Mouse (Mus musculus) thymus, postnatal 25 days (tissue): ENCODE measurements at regions not wholly inside any gene's neighbourhood (a gene's known extent, or its start where the extent isn't known, plus 50 kb on each side); places are given as distances from the start of the nearest gene placed in this dataset.

Experiments
- DNase-seq: peaks from one replicate; pipeline ENCODE4 v3.0.0; 2022

GRCm38 (mm10) chr2:12697209-12697608 is 226.6 kb upstream of the Pter start:
- no peak for DNase-seq

GRCm38 (mm10) chr2:12699331-12699730 is 224.5 kb upstream of the Pter start:
- no peak for DNase-seq

GRCm38 (mm10) chr2:12707514-12707913 is 216.3 kb upstream of the Pter start:
- no peak for DNase-seq

- peak; percentile 25 for DNase-seq
These were observed 214.5 kb upstream of the Pter start for GRCm38 (mm10) chr2:12709156-12709923.

GRCm38 (mm10) chr2:12709924-12710240 is 214.0 kb upstream of the Pter start:
- DNase-seq, result no peak

- DNase-seq, result no peak
These were observed 207.5 kb upstream of the Pter start for GRCm38 (mm10) chr2:12716124-12717012.

GRCm38 (mm10) chr2:12729251-12729650 is 194.6 kb upstream of the Pter start:
- DNase-seq, result no peak

GRCm38 (mm10) chr2:12737140-12737539 is 186.7 kb upstream of the Pter start:
- DNase-seq, result no peak

- DNase-seq, result no peak
These were observed 177.0 kb upstream of the Pter start for GRCm38 (mm10) chr2:12746856-12747255.

GRCm38 (mm10) chr2:12758816-12759215 is 165.0 kb upstream of the Pter start:
- DNase-seq, result no peak

GRCm38 (mm10) chr2:12759931-12760330 is 163.9 kb upstream of the Pter start:
- DNase-seq, result no peak

- DNase-seq, result no peak
These were observed 162.4 kb upstream of the Pter start for GRCm38 (mm10) chr2:12761461-12761860.

GRCm38 (mm10) chr2:12764510-12764909 is 159.3 kb upstream of the Pter start:
- no peak for DNase-seq

GRCm38 (mm10) chr2:12765336-12765735 is 158.5 kb upstream of the Pter start:
- no peak for DNase-seq

GRCm38 (mm10) chr2:12776866-12777265 is 147.0 kb upstream of the Pter start:
- DNase-seq, result no peak

GRCm38 (mm10) chr2:12777696-12778095 is 146.1 kb upstream of the Pter start:
- no peak for DNase-seq

GRCm38 (mm10) chr2:12792596-12792995 is 131.2 kb upstream of the Pter start:
- no peak for DNase-seq

GRCm38 (mm10) chr2:12797615-12798169 is 126.1 kb upstream of the Pter start:
- DNase-seq, result no peak

GRCm38 (mm10) chr2:12799153-12799925 is 124.5 kb upstream of the Pter start:
- no peak for DNase-seq

GRCm38 (mm10) chr2:12802667-12803066 is 121.2 kb upstream of the Pter start:
- no peak for DNase-seq

GRCm38 (mm10) chr2:12805096-12805495 is 118.7 kb upstream of the Pter start:
- DNase-seq, result no peak

GRCm38 (mm10) chr2:12808466-12808865 is 115.4 kb upstream of the Pter start:
- DNase-seq, result no peak

- no peak for DNase-seq
These were observed 108.5 kb upstream of the Pter start for GRCm38 (mm10) chr2:12815339-12815738.
